Mouse (Mus musculus): ENCODE measurements around the gene Grk6. TPM values are rescaled to one million over a fixed set of nuclear protein-coding genes. Genes with fewer than 3 reads are reported as not detected.

Grk6 gene
- 81.0 and 83.8 TPM in 2 replicates for polyA plus RNA-seq (2012; rRNA removed)

GRCm38 (mm10) chr13:55444937-55445315 is at the start of gene Grk6:
Grk6 (plus strand) TSS chr13:55445072.

GRCm38 (mm10) chr13:55398088-55398487 is 46.8 kb upstream of the Grk6 start, which contains the start of gene Slc34a1:
Slc34a1 (plus strand) TSS chr13:55398187.

GRCm38 (mm10) chr13:55414743-55415380 is 30.0 kb upstream of the Grk6 start, which contains the start of gene Pfn3:
Pfn3 (minus strand) TSS chr13:55415232.

GRCm38 (mm10) chr13:55426613-55427012 is 18.3 kb upstream of the Grk6 start, which contains the start of gene F12:
F12 (minus strand) TSS chr13:55426793.

GRCm38 (mm10) chr13:55464027-55464884 is 19.4 kb downstream of the Grk6 start, which contains the start of gene Prr7:
Prr7 (plus strand) TSS chr13:55464267.

GRCm38 (mm10) chr13:55487578-55488498 is 43.0 kb downstream of the Grk6 start, which contains the start of gene Dbn1:
Dbn1 (minus strand) TSS chr13:55488111.

Other genes with a start within 250 kb of the Grk6 start
- gene Nsd1, start 235.3 kb upstream of the Grk6 start, polyA plus RNA-seq (2012; rRNA removed): 51.9 and 60.8 TPM in 2 replicates
- 250 and 287 TPM in 2 replicates for gene Prelid1, start 124.6 kb upstream of the Grk6 start, polyA plus RNA-seq (2012; rRNA removed)
- gene Rab24, start 123.1 kb upstream of the Grk6 start, polyA plus RNA-seq (2012; rRNA removed): 125 and 186 TPM in 2 replicates
- 38.5 and 43.5 TPM in 2 replicates for gene Mxd3, start 115.2 kb upstream of the Grk6 start, polyA plus RNA-seq (2012; rRNA removed)
- 69.7 and 78.2 TPM in 2 replicates for gene Lman2, start 82.3 kb upstream of the Grk6 start, polyA plus RNA-seq (2012; rRNA removed)
- 0.42 and 0.62 TPM in 2 replicates for gene Rgs14, start 75.3 kb upstream of the Grk6 start, polyA plus RNA-seq (2012; rRNA removed)
- 0.12 TPM in 1 of 2 replicates, not detected in the other for gene Slc34a1, start 46.9 kb upstream of the Grk6 start, polyA plus RNA-seq (2012; rRNA removed)
- not detected in 2 replicates for gene Pfn3, start 29.8 kb upstream of the Grk6 start, polyA plus RNA-seq (2012; rRNA removed)
- 1.5 and 2.4 TPM in 2 replicates for gene F12, start 18.3 kb upstream of the Grk6 start, polyA plus RNA-seq (2012; rRNA removed)
- 18.6 and 23.3 TPM in 2 replicates for gene Prr7, start 19.2 kb downstream of the Grk6 start, polyA plus RNA-seq (2012; rRNA removed)
- gene Dbn1, start 43.0 kb downstream of the Grk6 start, polyA plus RNA-seq (2012; rRNA removed): 432 and 1,182 TPM in 2 replicates
- gene Pdlim7, start 68.6 kb downstream of the Grk6 start, polyA plus RNA-seq (2012; rRNA removed): 75.3 and 103 TPM in 2 replicates
- gene Dok3, start 84.2 kb downstream of the Grk6 start, polyA plus RNA-seq (2012; rRNA removed): 8.2 and 15.0 TPM in 2 replicates
- gene Ddx41, start 91.6 kb downstream of the Grk6 start, polyA plus RNA-seq (2012; rRNA removed): 100 and 105 TPM in 2 replicates
- gene Fam193b, start 126.0 kb downstream of the Grk6 start, polyA plus RNA-seq (2012; rRNA removed): 137 and 175 TPM in 2 replicates
- 147 and 149 TPM in 2 replicates for gene Tmed9, start 128.7 kb downstream of the Grk6 start, polyA plus RNA-seq (2012; rRNA removed)
- 27.5 and 30.1 TPM in 2 replicates for gene B4galt7, start 154.8 kb downstream of the Grk6 start, polyA plus RNA-seq (2012; rRNA removed)
- 70.0 and 78.8 TPM in 2 replicates for gene Caml, start 177.9 kb downstream of the Grk6 start, polyA plus RNA-seq (2012; rRNA removed)
- 67.7 and 99.4 TPM in 2 replicates for gene Ddx46, start 190.0 kb downstream of the Grk6 start, polyA plus RNA-seq (2012; rRNA removed)
- 51.4 and 83.6 TPM in 2 replicates for gene B230219D22Rik, start 248.1 kb downstream of the Grk6 start, polyA plus RNA-seq (2012; rRNA removed)

Measured in central nervous system, embryonic 11.5 days (tissue).